Mouse (Mus musculus): ENCODE data around the gene Slc24a2.

The Slc24a2 gene

DNA sequence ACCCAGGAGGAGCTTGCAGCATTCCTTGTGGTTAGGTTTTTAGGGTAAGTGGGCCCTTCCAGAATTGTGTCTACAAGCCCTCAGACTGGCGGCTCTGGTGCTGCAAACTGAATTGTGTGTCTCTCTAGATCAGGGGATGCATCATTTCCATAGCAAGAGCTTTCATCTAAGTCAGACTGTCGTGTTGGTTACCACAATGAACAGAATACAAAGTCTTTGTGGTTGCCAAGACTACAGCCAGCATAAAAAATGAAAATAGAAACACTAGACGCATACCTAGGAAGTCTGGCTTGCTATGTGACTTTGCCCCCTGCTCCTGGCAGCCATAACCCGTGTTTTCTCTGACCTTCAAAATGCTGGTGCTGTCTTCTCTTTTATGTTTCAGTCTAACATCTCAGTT, 114.6 kb downstream of the Slc24a2 start:
- DNase-seq (ENCODE audit: low spot score in 2 of 2), result no peak

DNA sequence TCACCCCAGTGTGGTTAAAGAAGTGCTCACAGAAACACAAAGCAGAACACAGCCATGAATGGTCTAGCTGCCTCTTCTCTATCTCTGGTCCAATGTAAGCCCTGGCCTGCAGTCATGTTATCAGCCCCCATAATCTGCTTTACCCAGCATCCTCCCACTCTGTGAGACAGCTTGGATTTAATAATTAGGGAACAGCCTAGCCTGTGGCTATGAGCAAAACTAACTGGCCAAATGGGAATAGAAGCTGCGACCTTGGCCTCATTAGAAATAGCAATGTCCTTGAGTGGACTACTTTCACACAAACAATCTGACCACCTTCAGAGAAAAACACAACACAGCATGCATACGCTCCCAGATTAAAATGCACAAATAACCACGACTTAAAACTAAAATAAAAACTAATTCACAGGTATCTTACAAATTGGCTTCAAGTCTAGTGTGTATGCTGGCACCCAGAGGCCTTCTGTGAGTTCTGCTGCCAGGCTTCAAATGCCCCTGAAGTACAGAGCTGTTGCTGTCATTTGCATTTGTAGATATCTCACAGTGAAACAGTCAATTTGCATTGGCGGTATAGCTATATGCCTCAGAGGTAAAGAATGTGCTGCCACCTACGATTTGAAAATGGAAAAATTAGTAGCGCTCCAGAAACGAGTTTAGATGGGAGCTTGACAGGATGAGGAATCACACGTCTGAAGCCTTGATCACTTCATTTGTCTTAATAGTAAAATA, 120.8 kb downstream of the Slc24a2 start:
- DNase-seq (ENCODE audit: low spot score in 2 of 2), result no peak

DNA sequence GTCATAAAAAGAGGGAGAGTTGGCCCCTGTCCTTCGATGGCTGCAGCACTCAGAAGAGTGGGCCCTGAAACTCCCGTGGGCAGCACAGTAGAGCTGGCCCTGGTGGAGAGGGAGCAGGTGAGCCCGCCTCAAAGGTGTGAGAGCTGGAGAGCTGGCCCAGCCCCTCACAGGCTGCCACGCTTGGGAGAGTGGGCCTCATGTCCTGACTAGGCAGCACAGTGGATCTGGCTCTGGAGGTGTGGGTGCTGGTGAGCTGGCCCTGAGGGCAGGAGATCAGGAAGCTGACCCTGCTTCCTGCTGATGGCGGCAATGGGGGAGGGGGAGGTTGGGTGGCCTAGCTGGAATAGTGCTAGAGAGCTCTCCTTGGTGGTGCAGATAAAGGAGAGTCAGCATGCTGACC, 129.3 kb downstream of the Slc24a2 start:
- DNase-seq (ENCODE audit: low spot score in 2 of 2), result no peak

DNA sequence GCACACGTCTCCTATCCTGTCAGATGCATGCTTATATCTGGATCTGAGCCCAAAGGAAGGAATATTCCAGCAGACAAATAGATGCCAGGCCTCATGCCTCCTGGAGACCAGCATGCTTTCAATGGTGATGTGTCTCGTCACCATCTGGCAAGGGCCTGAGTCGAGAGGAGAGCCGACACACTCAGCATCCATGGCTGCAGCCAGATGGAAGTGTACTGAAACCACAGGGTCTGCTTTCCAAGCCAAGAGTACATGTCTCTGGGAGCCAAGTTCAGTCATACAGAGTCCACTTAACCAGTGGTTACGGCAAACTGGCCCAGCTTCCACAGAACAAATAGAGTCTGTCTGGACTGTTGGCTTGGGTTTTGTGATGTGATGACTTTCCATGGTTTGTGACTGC, 134.1 kb downstream of the Slc24a2 start:
- no peak for DNase-seq (ENCODE audit: low spot score in 2 of 2)

DNA sequence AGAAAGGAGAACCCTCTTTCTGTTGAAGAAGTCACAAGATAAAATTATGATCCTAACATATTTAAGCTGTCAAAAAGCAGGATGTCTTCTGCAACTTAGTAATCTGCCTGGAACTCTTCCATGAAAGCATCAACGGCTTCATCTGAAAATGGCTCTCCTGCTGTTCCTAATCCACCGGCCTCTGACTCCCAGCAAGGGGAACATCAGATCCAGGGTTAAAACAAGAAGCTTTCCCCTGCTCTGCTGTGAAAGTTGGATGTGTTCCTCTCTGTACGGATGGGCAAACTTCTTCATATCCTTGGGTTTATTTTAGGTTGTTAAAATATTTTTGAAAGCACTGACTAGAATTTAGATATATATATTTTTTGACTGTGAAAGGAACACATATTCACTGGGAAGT, 136.7 kb downstream of the Slc24a2 start:
- no peak for DNase-seq (ENCODE audit: low spot score in 2 of 2)

DNA sequence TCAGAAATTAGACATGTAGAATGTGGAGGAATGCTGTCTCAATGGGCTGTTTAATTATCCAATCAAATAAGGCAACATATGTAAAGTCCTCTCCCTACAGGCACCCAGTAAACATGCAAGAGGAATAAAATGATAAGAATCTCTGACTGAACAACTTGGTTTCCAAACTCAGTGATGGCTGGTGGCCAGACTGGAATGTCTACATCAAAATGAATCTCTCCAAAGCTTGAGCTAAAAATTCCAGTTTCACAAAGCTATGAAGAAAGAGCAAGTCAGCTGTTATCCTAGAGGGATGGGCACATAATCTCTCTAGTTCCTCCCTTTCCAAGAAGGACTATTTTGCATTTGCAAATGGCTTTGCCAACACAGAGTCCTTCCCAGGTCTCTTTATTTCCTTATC, 139.4 kb downstream of the Slc24a2 start:
- no peak for DNase-seq (ENCODE audit: low spot score in 2 of 2)

DNA sequence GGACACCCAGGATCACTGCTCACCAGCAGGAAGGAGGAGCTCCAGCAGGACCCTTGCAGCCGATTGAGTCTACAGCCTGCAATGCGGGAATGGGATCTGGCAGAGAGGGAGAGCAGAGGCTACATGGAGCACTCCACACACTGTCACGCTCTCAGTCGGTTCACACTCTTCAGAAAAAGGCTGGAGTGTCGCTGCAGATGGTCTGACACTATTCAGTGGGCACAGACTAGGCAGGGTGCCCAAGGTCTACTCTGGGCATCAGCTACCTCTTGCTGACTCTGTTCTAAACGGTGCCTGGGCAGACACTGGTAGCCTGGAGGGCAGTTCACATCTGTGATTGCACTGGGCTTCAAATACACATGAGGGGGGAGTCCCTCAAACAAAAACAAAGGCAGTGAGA, 141.6 kb downstream of the Slc24a2 start:
- DNase-seq (ENCODE audit: low spot score in 2 of 2), result no peak

DNA sequence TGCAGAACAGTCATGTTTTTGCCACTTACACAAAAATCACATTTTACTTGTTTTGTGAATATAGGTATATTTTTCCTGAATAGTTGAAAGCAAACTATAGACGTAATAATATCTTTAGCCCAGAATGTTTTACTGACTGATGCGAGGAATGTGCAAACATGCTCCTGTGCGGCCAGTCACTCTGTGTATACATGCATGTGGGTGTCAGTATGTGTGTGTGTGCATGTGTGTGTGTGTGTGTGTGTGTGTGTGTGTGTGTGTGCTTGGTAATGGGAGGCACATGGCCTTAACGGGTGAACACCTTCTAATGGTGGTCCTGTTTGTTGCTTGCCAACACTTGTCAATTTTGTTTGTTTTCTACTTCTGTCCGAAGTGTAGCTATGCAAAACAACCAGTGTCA, 142.7 kb downstream of the Slc24a2 start:
- no peak for DNase-seq (ENCODE audit: low spot score in 2 of 2)

DNA sequence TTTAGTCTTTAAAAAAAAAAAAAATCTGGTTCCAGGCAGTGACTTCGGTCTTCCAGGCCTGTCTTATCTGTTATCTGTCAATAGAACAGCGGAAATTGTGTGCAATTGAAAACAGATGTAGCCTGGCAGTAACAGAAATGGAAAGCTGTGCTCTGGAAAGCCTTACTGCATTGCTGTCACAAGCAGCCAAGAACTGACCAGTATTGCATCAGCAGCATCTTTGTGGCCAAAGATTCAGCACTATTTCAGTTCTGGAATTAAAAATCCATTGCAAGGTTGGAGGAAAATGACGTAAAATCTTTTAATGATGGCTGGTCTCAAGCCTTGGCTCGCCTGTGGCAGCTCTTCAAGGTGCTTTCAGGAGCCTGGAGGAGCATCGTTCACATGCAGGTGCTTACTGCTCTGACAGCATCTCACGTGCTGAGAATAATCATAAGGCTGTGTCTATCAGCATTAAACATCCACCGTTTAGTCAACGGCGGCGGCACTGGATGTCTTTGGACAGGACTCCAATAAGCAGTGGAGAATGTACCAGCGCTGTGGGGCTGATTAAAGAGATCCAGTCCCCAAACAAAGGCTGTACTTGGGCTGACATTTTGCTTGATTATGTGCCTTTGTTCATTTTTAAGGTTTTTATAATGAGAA, 143.2 kb downstream of the Slc24a2 start:
- no peak for DNase-seq (ENCODE audit: low spot score in 2 of 2)

DNA sequence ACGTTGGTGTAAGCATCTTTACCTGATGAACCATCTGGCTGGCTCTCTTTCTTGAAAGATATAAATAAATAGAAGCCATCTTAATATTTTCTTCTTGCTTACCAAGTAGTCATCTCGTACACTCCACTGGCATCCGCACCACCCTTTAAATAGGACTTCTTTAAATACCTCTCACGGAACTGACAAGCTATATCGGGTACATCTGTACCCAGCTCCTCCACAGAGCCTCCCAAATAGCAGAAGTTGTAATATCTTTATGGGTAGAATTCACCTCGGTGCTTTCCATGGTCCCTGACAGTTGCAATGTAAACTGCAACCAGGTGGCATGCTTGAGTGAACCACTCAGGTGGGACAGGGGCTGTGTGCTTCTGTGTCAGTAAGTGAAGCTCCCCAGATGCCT, 149.0 kb downstream of the Slc24a2 start:
- DNase-seq (ENCODE audit: low spot score in 2 of 2), result no peak

DNA sequence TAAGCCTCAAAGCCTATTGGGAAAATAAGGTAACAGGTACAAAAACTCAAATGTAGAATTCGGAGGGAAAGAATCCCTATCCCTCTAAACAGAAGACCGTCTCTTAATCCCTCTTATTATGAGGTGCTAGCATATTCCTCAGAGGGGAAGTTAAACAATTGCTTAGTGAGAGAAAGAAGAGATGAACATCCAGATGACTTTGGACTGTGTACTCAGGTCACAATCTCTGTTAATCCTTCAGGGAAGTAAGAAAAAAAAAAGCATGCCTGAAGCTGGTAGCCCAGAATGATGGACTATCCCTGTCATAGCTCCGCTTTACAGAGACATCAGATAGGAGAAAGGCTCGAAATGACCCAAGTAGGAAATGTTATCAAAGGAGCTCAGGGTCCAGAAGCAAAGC, 151.0 kb downstream of the Slc24a2 start:
- DNase-seq (ENCODE audit: low spot score in 2 of 2), result no peak

DNA sequence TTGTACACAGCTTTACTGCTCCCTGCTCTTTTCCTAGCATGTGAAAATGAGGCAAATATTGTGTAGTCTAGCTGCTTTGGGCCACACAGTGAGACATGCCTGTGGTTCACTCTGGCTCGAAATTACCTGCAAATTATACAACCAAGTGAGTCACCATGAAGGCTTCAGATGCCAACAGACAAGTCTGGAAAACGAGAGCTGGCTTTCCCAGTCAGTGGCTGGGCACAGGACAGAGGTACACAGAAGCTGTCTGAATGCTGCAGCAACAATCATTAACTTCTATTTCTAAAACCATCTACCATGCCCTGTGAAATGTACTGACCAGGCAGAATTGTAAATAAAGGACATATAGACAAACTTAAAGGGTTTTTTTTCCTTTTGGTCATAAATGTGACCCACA, 151.6 kb downstream of the Slc24a2 start:
- no peak for DNase-seq (ENCODE audit: low spot score in 2 of 2)

DNA sequence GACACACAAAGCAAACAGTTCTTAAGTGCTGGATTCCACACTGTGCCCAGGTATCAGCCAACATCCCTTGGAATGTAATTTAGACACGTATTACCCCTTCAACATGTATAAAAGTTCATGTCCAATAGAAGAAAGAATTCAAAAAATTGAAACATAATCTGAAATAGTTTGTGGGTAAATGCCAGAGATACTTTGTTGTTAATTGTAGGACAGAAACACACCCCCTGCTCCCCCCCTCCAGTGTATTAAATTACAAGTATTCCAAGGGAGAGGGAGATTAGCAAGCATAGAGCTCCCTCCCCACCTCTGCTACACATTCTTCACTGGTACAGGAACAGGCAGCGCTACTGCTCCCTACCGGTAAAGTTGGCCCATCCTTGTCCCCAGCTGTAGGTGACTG, 154.5 kb downstream of the Slc24a2 start:
- DNase-seq (ENCODE audit: low spot score in 2 of 2), result no peak

DNA sequence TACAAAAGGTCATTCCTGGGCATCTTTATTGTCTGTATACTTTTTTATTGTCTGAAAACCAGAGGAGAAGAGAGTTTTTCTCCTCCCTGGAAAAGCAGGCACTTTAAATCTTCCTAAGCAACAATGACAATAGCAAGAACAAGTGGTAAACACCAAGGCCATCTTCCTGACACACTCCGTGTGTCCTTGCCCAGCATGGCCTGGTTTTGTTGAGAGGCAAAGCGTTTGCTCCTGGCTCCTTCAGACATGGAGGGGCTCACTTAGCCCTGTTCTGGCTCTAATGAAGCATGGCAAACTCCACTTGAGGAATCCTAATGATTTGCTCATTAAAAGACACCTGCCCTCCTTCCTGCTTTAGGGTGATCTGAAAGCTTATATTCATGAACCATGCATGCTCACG, 162.2 kb downstream of the Slc24a2 start:
- no peak for DNase-seq (ENCODE audit: low spot score in 2 of 2)

DNA sequence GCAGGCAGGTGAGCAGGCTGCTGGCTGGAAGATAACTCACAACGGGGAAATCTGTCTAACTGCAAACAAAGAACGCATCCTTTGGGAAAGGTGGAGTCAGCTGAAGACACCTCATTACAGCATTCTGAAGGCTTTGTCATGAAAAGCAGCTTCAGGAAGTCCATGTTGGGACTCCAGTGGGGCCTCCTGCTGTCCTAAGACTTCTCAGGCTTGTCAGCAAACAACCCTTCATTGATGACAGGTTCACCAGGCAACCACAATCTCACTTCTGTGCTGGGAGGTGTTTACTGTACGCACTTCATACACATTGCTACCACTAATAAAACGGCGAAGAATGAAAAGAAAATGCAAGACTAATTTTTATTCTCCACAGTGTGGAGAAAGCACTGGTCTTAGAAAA, 165.1 kb downstream of the Slc24a2 start:
- DNase-seq (ENCODE audit: low spot score in 2 of 2), result no peak

DNA sequence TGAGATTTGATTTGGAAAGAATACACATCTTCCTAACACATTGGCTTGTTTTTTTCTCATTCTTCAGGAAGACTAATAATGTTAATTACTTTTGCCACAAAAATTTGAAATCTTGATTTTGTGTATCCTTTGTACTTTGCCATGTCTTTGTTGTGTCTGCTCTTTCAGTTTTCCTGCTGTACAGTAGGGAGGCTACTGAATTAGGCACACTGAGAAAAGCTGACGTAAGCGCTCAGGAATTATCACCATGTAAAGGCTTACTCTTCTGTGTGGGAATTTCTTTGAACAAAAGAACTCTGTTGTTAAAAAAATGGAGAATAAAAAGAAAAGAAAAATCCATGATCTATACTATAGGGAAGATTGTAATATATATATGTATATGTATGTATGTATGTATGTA, 165.7 kb downstream of the Slc24a2 start:
- DNase-seq (ENCODE audit: low spot score in 2 of 2), result no peak

DNA sequence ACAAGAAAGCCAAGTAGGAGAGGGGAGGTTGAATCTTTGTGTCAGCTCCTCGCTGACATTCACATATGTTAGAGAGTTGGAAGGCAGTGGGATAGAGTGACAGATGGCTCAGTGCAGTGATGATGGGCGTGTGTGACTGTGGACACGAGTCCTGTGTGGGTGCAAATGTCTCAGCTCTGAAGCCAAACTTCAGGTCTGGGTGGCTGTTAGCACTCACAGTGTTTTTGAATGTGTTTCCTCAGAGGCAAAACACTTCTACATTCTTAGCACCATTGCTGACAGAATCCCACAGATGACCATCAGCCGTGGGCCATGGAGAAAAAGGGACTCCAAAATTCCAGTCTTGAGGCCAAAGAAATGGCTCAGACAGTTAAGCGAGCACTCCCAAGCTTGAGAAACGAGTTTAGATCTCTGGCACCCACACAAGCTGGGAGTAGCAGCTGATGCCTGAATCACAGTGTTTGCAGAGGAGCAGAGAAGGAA, 167.5 kb downstream of the Slc24a2 start:
- DNase-seq (ENCODE audit: low spot score in 2 of 2), result no peak

DNA sequence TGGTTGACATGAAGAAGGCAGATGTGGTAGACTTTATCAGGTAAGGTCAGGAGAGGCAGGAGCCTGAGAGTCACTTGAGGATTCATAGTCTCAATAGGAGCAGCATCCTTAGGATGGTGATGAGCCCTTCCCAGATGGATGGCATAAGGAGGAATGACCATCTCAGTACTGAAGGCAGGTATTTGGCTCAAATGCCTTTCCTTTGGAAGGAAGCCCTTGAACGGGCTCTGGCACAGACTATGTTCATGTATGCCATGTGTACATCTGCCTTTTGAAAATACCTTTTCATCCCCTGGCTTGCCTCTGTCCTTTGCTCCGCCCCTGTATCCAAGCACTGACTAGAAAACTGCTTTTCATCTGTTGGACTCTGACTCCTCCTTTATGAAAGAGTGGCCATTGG, 168.6 kb downstream of the Slc24a2 start:
- DNase-seq (ENCODE audit: low spot score in 2 of 2), result no peak

DNA sequence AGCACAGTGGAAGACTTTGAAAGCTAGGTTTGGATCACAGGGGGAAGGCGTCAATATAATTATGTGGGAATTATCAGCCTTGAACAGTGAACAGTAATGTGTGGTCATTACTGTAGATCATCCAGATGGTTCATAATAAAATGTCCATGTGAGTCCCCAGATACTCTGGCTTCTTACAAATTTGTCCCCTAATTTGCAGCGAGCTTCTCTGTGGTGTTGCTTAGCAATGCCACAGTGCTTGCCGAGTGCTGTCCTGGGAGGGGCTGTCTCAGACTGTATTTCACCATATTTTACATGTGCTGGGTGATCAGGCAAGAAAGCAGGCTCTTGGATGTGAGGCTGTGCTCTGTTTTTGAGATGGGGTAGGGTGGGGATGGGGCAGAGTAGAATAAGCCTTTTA, 172.7 kb downstream of the Slc24a2 start:
- DNase-seq (ENCODE audit: low spot score in 2 of 2), result no peak

DNA sequence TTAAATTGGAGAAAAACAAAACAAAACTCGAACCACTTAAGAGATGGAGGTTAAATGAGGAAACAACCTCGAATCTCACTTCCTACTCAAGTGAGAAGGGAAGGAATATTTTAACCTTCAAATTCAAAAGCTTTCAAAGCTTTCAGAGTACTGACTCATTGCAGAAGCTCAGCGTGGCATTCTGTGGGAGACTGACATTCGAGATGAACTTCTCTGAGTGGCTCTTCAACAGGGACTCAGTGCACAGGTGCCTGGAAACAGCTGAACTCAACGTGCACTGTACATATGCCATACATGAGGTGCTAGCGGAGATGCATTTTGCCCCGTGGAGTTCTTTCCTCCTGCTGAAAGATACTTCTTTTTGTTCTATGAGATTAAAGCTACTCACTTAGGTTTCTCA, 174.5 kb downstream of the Slc24a2 start:
- DNase-seq (ENCODE audit: low spot score in 2 of 2), result no peak

DNA sequence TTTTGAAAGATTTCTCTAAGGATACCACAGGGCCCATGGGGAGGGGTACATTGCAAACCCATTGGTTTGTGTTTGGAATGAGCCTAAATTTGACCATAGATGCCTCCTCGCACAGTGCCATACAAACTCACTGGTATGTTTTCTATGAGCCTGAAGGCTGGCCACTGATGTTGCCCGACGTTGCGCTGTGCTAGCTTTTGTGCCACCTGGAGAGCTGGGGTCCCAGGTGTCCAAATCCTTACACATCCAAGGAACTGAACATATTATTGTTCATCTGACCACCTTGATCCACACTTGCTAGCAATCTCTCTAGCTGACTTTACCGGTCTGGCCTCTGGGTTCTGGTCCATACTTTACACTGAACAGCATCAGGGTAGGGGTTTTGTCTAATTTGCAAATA, 177.4 kb downstream of the Slc24a2 start:
- no peak for DNase-seq (ENCODE audit: low spot score in 2 of 2)

DNA sequence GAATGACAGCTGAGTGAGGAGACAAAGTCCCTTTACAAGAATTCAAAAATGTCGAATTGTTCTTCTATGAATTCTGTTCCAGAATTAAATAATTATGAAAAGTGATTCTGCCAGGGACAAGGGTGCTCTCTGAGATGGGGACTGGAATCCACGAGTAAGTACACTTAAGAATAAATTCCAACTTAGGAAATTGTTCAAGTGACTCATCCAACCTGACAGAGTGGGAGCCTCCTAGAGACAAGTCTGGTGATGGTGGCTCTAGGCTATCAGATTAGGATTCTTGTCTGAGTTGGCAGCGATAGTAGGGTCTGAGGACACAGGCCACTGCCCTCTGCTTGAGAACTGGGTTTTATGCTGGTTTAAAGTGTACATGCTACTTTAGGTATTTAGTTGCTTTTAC, 181.2 kb downstream of the Slc24a2 start:
- no peak for DNase-seq (ENCODE audit: low spot score in 2 of 2)

DNA sequence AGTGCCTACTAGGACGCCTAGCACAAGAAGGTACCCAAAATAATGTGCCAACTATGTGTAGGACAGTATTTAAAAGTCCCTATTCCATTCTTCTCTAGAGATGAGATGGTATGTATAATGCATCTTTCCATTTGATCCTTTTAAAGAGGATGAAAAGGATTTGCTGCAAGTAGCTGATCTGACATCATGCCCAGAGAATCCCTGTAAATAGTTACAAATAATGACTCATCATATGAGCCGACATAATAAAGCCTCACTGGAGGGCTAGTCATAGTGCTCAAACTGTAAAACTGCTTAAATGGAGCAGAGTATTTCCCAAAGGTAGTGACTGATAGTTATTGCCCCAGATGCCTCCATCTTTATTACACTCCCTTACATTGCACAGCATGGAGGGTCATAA, 183.1 kb downstream of the Slc24a2 start:
- DNase-seq (ENCODE audit: low spot score in 2 of 2), result no peak

DNA sequence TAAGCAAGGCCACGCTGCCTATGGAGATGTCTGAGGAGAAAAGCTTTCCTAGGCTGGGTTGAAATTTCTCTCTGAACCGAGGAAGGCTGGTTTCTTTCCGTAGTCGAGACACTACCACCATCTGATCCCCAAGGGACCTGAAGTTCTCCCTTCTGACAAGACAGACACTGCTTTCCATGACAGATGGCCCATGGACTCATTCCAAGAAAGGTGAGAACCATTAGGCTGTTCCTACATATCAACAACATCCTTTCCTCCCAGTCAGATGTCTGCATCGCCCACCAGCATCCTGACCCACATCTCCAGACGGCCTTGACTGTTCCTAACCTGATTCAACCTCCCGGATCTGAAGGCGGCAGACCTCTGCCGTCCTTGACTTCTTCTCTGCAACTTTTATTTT, 187.0 kb downstream of the Slc24a2 start:
- DNase-seq (ENCODE audit: low spot score in 2 of 2), result no peak

All from spleen, postnatal 10 days (tissue).